Mouse (Mus musculus): ENCODE measurements at regions not wholly inside any gene's neighbourhood (a gene's known extent, or its start where the extent isn't known, plus 50 kb on each side); places are given as distances from the start of the nearest gene placed in this dataset.

GRCm38 (mm10) chr2:167793916-167794315, 104.3 kb upstream of the Tmem189 start:
- TF ChIP-seq ZKSCAN1 (IDR thresholded peaks at IDR 0.05; ENCODE audit: borderline replicate concordance, low read depth, low read length), result no peak
- TF ChIP-seq CTCF (conservative IDR thresholded peaks at IDR 0.05 in 1 of 2, IDR thresholded peaks at IDR 0.05 in 1 of 2; ENCODE audit: low read depth in 2 of 2, low read length in 2 of 2), result no peak
- no peak for TF ChIP-seq RAD21 (IDR thresholded peaks at IDR 0.05; ENCODE audit: low read depth, low read length)
- TF ChIP-seq POLR2AphosphoS2 (IDR thresholded peaks at IDR 0.05; ENCODE audit: low read depth, low read length), result no peak
- no peak for TF ChIP-seq E2F4 (IDR thresholded peaks at IDR 0.05; ENCODE audit: insufficient replicate concordance, low read depth, low read length)
- TF ChIP-seq NRF1 (IDR thresholded peaks at IDR 0.05; ENCODE audit: low read depth, low read length), result no peak
